Mouse (Mus musculus): ENCODE results near the gene Phkg2.

DNA sequence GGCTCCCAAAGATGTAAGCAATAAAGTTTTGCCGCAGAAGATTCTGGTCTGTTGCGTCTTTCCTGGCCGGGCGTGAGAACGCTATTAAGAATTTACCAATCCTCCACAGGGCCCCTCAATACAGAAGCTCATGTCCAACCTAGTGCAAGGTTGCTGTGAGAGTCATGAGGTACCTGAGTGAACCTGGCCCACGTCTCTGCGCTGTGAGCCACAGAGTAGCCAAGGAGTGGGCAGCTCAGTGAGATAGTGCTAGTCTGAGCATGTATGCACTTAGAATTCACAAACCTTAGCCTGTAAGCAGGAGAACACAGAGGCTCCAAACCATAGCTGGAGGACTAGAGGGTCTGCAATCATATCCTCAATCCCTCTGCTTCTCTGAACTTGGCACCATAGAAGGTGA is 52.9 kb downstream of the Phkg2 start:
- TF ChIP-seq CTCF (IDR thresholded peaks at IDR 0.05; ENCODE audit: control insufficient read depth, insufficient read depth, insufficient replicate concordance, low read depth, low read length): no peak
- no peak for TF ChIP-seq POLR2A (IDR thresholded peaks at IDR 0.05; ENCODE audit: control insufficient read depth, low read depth, low read length)

All from testis, adult 2 months (tissue).